Mouse (Mus musculus): Measurements from ENCODE around the gene Musk. TPM values are rescaled to one million over a fixed set of nuclear protein-coding genes. Genes with fewer than 3 reads are reported as not detected.

Musk gene
- polyA plus RNA-seq, 1 experiment from 2014 or later, result not detected

GRCm38 (mm10) chr4:58330864-58331638, 45.3 kb downstream of the Musk start:
- Histone ChIP-seq H3K4me2 (ENCODE audit: low read length) (no peak overlapping the region), H3K36me3 (ENCODE audit: control insufficient read depth, insufficient read depth) (no peaks in the 10 kb centered on the region), H3K9me3 (ENCODE audit: control insufficient read depth, low read length) (no peaks in the 10 kb centered on the region), H3K4me1 (replicated peaks; ENCODE audit: control insufficient read depth, insufficient read depth, low read length) (no peaks in the 10 kb centered on the region), H3K27ac (ENCODE audit: low read length) (no peak overlapping the region), H3K9ac (replicated peaks; ENCODE audit: low read depth, low read length) (no peak overlapping the region), H3K27me3 (replicated peaks; ENCODE audit: control insufficient read depth, insufficient read depth, low read length) (no peaks in the 10 kb centered on the region), H3K4me3 (replicated peaks; ENCODE audit: low read length) (no peak overlapping the region)
- ATAC-seq, result no peak
- WGBS, result 91% methylated on average over 10 of the region's 10 CpGs

GRCm38 (mm10) chr4:58332394-58332793, 46.6 kb downstream of the Musk start:
- WGBS, result 48% methylated on average over 3 of the region's 3 CpGs
- no peak overlapping the region for H3K27ac ChIP-seq (ENCODE audit: low read length)
- no peak overlapping the region for H3K9ac ChIP-seq (replicated peaks; ENCODE audit: low read depth, low read length)
- no peaks in the 10 kb centered on the region for H3K36me3 ChIP-seq (ENCODE audit: control insufficient read depth, insufficient read depth)
- H3K4me1 ChIP-seq (replicated peaks; ENCODE audit: control insufficient read depth, insufficient read depth, low read length), result no peaks in the 10 kb centered on the region
- H3K9me3 ChIP-seq (ENCODE audit: control insufficient read depth, low read length), result no peaks in the 10 kb centered on the region
- H3K27me3 ChIP-seq (replicated peaks; ENCODE audit: control insufficient read depth, insufficient read depth, low read length), result no peaks in the 10 kb centered on the region
- H3K4me2 ChIP-seq (ENCODE audit: low read length), result no peak overlapping the region
- no peak overlapping the region for H3K4me3 ChIP-seq (replicated peaks; ENCODE audit: low read length)
- ATAC-seq, result no peak

GRCm38 (mm10) chr4:58336227-58336626, 50.5 kb downstream of the Musk start:
- ATAC-seq, result no peak
- H3K4me2 ChIP-seq (ENCODE audit: low read length), result no peak overlapping the region
- no peak overlapping the region for H3K9ac ChIP-seq (replicated peaks; ENCODE audit: low read depth, low read length)
- no peak overlapping the region for H3K27ac ChIP-seq (ENCODE audit: low read length)
- no peaks in the 10 kb centered on the region for H3K36me3 ChIP-seq (ENCODE audit: control insufficient read depth, insufficient read depth)
- 72% methylated on average over 2 of the region's 2 CpGs for WGBS
- H3K9me3 ChIP-seq (ENCODE audit: control insufficient read depth, low read length), result no peaks in the 10 kb centered on the region
- H3K4me3 ChIP-seq (replicated peaks; ENCODE audit: low read length), result no peak overlapping the region
- no peaks in the 10 kb centered on the region for H3K4me1 ChIP-seq (replicated peaks; ENCODE audit: control insufficient read depth, insufficient read depth, low read length)
- H3K27me3 ChIP-seq (replicated peaks; ENCODE audit: control insufficient read depth, insufficient read depth, low read length), result no peaks in the 10 kb centered on the region

GRCm38 (mm10) chr4:58339226-58339625, 53.5 kb downstream of the Musk start:
- Histone ChIP-seq H3K9ac (replicated peaks; ENCODE audit: low read depth, low read length) (no peak overlapping the region), H3K36me3 (ENCODE audit: control insufficient read depth, insufficient read depth) (no peaks in the 10 kb centered on the region), H3K27me3 (replicated peaks; ENCODE audit: control insufficient read depth, insufficient read depth, low read length) (no peaks in the 10 kb centered on the region), H3K4me1 (replicated peaks; ENCODE audit: control insufficient read depth, insufficient read depth, low read length) (no peaks in the 10 kb centered on the region), H3K9me3 (ENCODE audit: control insufficient read depth, low read length) (no peaks in the 10 kb centered on the region), H3K27ac (ENCODE audit: low read length) (no peak overlapping the region), H3K4me3 (replicated peaks; ENCODE audit: low read length) (no peak overlapping the region), H3K4me2 (ENCODE audit: low read length) (no peak overlapping the region)
- ATAC-seq, result no peak
- WGBS, result 49% methylated on average over 3 of the region's 3 CpGs

- Histone ChIP-seq H3K27ac (ENCODE audit: low read length) (no peak overlapping the region), H3K9me3 (ENCODE audit: control insufficient read depth, low read length) (no peaks in the 10 kb centered on the region), H3K27me3 (replicated peaks; ENCODE audit: control insufficient read depth, insufficient read depth, low read length) (no peaks in the 10 kb centered on the region), H3K4me1 (replicated peaks; ENCODE audit: control insufficient read depth, insufficient read depth, low read length) (no peaks in the 10 kb centered on the region), H3K4me2 (ENCODE audit: low read length) (no peak overlapping the region), H3K4me3 (replicated peaks; ENCODE audit: low read length) (no peak overlapping the region), H3K36me3 (ENCODE audit: control insufficient read depth, insufficient read depth) (no peaks in the 10 kb centered on the region), H3K9ac (replicated peaks; ENCODE audit: low read depth, low read length) (no peak overlapping the region)
- ATAC-seq, result no peak
- WGBS, result 93% methylated on average over 7 of the region's 7 CpGs
Observed at GRCm38 (mm10) chr4:58350206-58350605, 64.4 kb downstream of the Musk start.

GRCm38 (mm10) chr4:58351165-58351564, 65.4 kb downstream of the Musk start:
- H3K9ac ChIP-seq (replicated peaks; ENCODE audit: low read depth, low read length), result no peak overlapping the region
- H3K4me3 ChIP-seq (replicated peaks; ENCODE audit: low read length), result no peak overlapping the region
- no peaks in the 10 kb centered on the region for H3K27me3 ChIP-seq (replicated peaks; ENCODE audit: control insufficient read depth, insufficient read depth, low read length)
- H3K4me1 ChIP-seq (replicated peaks; ENCODE audit: control insufficient read depth, insufficient read depth, low read length), result no peaks in the 10 kb centered on the region
- H3K9me3 ChIP-seq (ENCODE audit: control insufficient read depth, low read length), result no peaks in the 10 kb centered on the region
- H3K27ac ChIP-seq (ENCODE audit: low read length), result no peak overlapping the region
- H3K36me3 ChIP-seq (ENCODE audit: control insufficient read depth, insufficient read depth), result no peaks in the 10 kb centered on the region
- WGBS, result 73% methylated on average over 10 of the region's 10 CpGs
- ATAC-seq, result no peak
- H3K4me2 ChIP-seq (ENCODE audit: low read length), result no peak overlapping the region

GRCm38 (mm10) chr4:58351590-58351989, 65.8 kb downstream of the Musk start:
- no peak for ATAC-seq
- no peak overlapping the region for H3K9ac ChIP-seq (replicated peaks; ENCODE audit: low read depth, low read length)

GRCm38 (mm10) chr4:58358996-58359395, 73.2 kb downstream of the Musk start:
- H3K4me1 ChIP-seq (replicated peaks; ENCODE audit: control insufficient read depth, insufficient read depth, low read length), result no peaks in the 10 kb centered on the region
- no peak for ATAC-seq
- no peak overlapping the region for H3K4me3 ChIP-seq (replicated peaks; ENCODE audit: low read length)
- H3K36me3 ChIP-seq (ENCODE audit: control insufficient read depth, insufficient read depth), result no peaks in the 10 kb centered on the region
- no peak overlapping the region for H3K4me2 ChIP-seq (ENCODE audit: low read length)
- H3K27me3 ChIP-seq (replicated peaks; ENCODE audit: control insufficient read depth, insufficient read depth, low read length), result no peaks in the 10 kb centered on the region
- H3K9ac ChIP-seq (replicated peaks; ENCODE audit: low read depth, low read length), result no peak overlapping the region
- no peak overlapping the region for H3K27ac ChIP-seq (ENCODE audit: low read length)
- WGBS, result 88% methylated on average over 4 of the region's 4 CpGs
- no peaks in the 10 kb centered on the region for H3K9me3 ChIP-seq (ENCODE audit: control insufficient read depth, low read length)

More at GRCm38 (mm10) chr4:58351590-58351989, 65.8 kb downstream of the Musk start:
- Histone ChIP-seq H3K27ac (ENCODE audit: low read length) (no peak overlapping the region), H3K9me3 (ENCODE audit: control insufficient read depth, low read length) (no peaks in the 10 kb centered on the region), H3K4me2 (ENCODE audit: low read length) (no peak overlapping the region), H3K36me3 (ENCODE audit: control insufficient read depth, insufficient read depth) (no peaks in the 10 kb centered on the region), H3K4me3 (replicated peaks; ENCODE audit: low read length) (no peak overlapping the region), H3K27me3 (replicated peaks; ENCODE audit: control insufficient read depth, insufficient read depth, low read length) (no peaks in the 10 kb centered on the region), H3K4me1 (replicated peaks; ENCODE audit: control insufficient read depth, insufficient read depth, low read length) (no peaks in the 10 kb centered on the region)
- WGBS, result 79% methylated on average over 5 of the region's 5 CpGs

GRCm38 (mm10) chr4:58365321-58365720, 79.6 kb downstream of the Musk start:
- Histone ChIP-seq H3K9me3 (ENCODE audit: control insufficient read depth, low read length) (no peaks in the 10 kb centered on the region), H3K4me2 (ENCODE audit: low read length) (no peak overlapping the region), H3K27ac (ENCODE audit: low read length) (no peak overlapping the region), H3K9ac (replicated peaks; ENCODE audit: low read depth, low read length) (no peak overlapping the region), H3K36me3 (ENCODE audit: control insufficient read depth, insufficient read depth) (no peaks in the 10 kb centered on the region), H3K4me3 (replicated peaks; ENCODE audit: low read length) (no peak overlapping the region), H3K4me1 (replicated peaks; ENCODE audit: control insufficient read depth, insufficient read depth, low read length) (no peaks in the 10 kb centered on the region), H3K27me3 (replicated peaks; ENCODE audit: control insufficient read depth, insufficient read depth, low read length) (no peaks in the 10 kb centered on the region)
- WGBS, result 76% methylated on average over 6 of the region's 6 CpGs
- ATAC-seq, result no peak

- Histone ChIP-seq H3K4me3 (replicated peaks; ENCODE audit: low read length) (no peak overlapping the region), H3K9me3 (ENCODE audit: control insufficient read depth, low read length) (no peaks in the 10 kb centered on the region), H3K27me3 (replicated peaks; ENCODE audit: control insufficient read depth, insufficient read depth, low read length) (no peaks in the 10 kb centered on the region), H3K27ac (ENCODE audit: low read length) (no peak overlapping the region), H3K36me3 (ENCODE audit: control insufficient read depth, insufficient read depth) (no peaks in the 10 kb centered on the region), H3K4me2 (ENCODE audit: low read length) (no peak overlapping the region), H3K4me1 (replicated peaks; ENCODE audit: control insufficient read depth, insufficient read depth, low read length) (no peaks in the 10 kb centered on the region), H3K9ac (replicated peaks; ENCODE audit: low read depth, low read length) (no peak overlapping the region)
- no peak for ATAC-seq
- WGBS, result 74% methylated on average over 1 of the region's 1 CpGs
Observed at GRCm38 (mm10) chr4:58371106-58371505, 85.3 kb downstream of the Musk start.
